Mouse (Mus musculus) liver, embryonic 16.5 days (tissue): ENCODE measurements around the gene Hoxd10. TPM values are rescaled to one million over a fixed set of nuclear protein-coding genes. Genes with fewer than 3 reads are reported as not detected.

Experiments used
- microRNA counts: library from miRNA; unstranded; fragments of <30 nt; microRNA quantifications from one replicate; lab custom pipeline; 2016
- microRNA-seq: library from miRNA; unstranded; fragments of <30 nt; microRNA quantifications from one replicate; pipeline ENCODE4, GENCODE M21; 2016
- polyA plus RNA-seq: library from polyadenylated mRNA; unstranded; fragments of >200 nt; fragmentation: Nextera tagmentation; extraction: Ambion mirVana; gene quantifications from 2 replicates; pipeline ENCODE4 v1.2.1, GENCODE M21; 2015

The Hoxd10 gene
- polyA plus RNA-seq, 1 experiment from 2014 or later = not detected

MicroRNA genes within 50 kb of the gene (microRNA counts, 519-probe panel; counts per million panel counts)
- 736 counts per million, percentile 3 among the panel's probes with 10 or more counts for microRNA mmu-miR-10b (lab: Ali Mortazavi, UCI)

Small RNAs within 50 kb of the gene (microRNA-seq; reads per million reads assigned to microRNA genes)
- gene Gm44463 = not detected
- gene Mir10b = 563 reads per million, percentile 71 among the genes with 10 or more reads in this experiment

Other genes with a start within 250 kb of the Hoxd10 start
- gene Lnpk, start 112.5 kb upstream of the Hoxd10 start, polyA plus RNA-seq = 14.7 and 18.3 TPM in 2 replicates
- not detected in 2 replicates for gene Evx2, start 32.4 kb upstream of the Hoxd10 start, polyA plus RNA-seq
- not detected in 2 replicates for gene Hoxd13, start 23.6 kb upstream of the Hoxd10 start, polyA plus RNA-seq
- not detected in 2 replicates for gene Hoxd12, start 16.9 kb upstream of the Hoxd10 start, polyA plus RNA-seq
- not detected in 2 replicates for gene Hoxd11, start 12.4 kb upstream of the Hoxd10 start, polyA plus RNA-seq
- not detected in 2 replicates for gene Hoxd9, start 5.8 kb downstream of the Hoxd10 start, polyA plus RNA-seq
- 0.04 and 0.05 TPM in 2 replicates for gene Hoxd8, start 12.7 kb downstream of the Hoxd10 start, polyA plus RNA-seq
- gene Hoxd3, start 20.0 kb downstream of the Hoxd10 start, polyA plus RNA-seq = 0.09 TPM in 1 of 2 replicates, not detected in the other
- gene Hoxd4, start 20.0 kb downstream of the Hoxd10 start, polyA plus RNA-seq = not detected in 2 replicates
- gene Gm28230, start 34.8 kb downstream of the Hoxd10 start, polyA plus RNA-seq = not detected in 2 replicates
- gene Hoxd1, start 71.1 kb downstream of the Hoxd10 start, polyA plus RNA-seq = not detected in 2 replicates
- 48.3 and 52.5 TPM in 2 replicates for gene Mtx2, start 133.9 kb downstream of the Hoxd10 start, polyA plus RNA-seq